Mouse (Mus musculus) left cerebral cortex, adult 2 months (tissue): ENCODE measurements at regions not wholly inside any gene's neighbourhood (a gene's known extent, or its start where the extent isn't known, plus 50 kb on each side); places are given as distances from the start of the nearest gene placed in this dataset.
A peak's percentile ranks its signal among the peaks of the same experiment; 100 is the strongest.

Experiments
- DNase-seq, 2 experiments: peaks; one replicate each; pipeline ENCODE4 v3.0.0; 2021 to 2022; ENCODE audit warnings: low spot score in 2 of 2, mixed read lengths in 1 of 2; ENCODE audit errors: extremely low spot score in 1 of 2
- H3K27ac ChIP-seq: fragments of 200-600 bp; 2 replicates; pipeline ENCODE4 v1.8.1; 2022
- H3K4me3 ChIP-seq: fragments of 200-600 bp; 2 replicates; pipeline ENCODE4 v1.8.1; 2022
- CTCF ChIP-seq: fragments of 200-600 bp; IDR thresholded peaks from 2 replicates; pipeline ENCODE4 v1.8.1; 2022; ENCODE audit warnings: antibody characterized with exemption, mild to moderate bottlenecking, moderate library complexity
- intact Hi-C: fragments of 180-260 bp; cut with DNase I; formaldehyde crosslinking; loops from one replicate; pipeline ENCODE4 v1.15.1; 2025

GRCm38 (mm10) chr12:112328809-112329575, 160.3 kb upstream of the A530016L24Rik start:
- TF ChIP-seq CTCF = no peak
- intact Hi-C loops = no loop called here
- Histone ChIP-seq H3K27ac (peak overlapping the region; percentile 92), H3K4me3 (no peak overlapping the region)
- DNase-seq = no peak

DNA sequence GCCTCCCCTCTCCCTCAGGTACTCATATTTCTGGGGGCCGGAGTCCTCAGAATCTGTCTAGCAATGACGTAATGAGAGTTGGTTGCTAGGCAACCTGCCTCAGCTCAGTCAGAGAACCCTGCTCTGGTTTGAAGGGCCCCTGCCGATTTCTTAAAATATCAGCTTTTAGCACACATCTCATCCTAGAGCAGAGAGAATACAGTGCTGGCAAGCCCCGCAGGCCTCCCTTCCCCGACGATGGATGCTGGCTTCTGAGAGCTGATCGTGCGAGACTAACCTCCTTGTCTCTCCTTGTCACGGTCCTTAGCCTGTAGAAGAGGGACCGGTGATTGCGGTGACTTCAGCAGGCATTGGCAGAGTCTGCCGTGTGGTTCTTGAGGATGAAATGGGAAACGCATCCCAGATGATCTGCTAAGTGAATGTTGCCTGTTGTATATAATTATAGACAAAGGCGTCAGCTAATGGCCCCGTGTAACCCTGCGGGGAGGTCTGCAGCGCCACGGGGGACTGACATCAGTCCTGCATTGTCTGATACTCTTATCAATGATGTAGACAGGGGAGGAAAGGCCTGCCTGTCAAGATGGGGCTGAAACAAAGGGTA, 159.4 kb upstream of the A530016L24Rik start:
- intact Hi-C loops = no loop called here
- DNase-seq = peak; percentile 60 to 75
- no peak overlapping the region for H3K4me3 ChIP-seq
- H3K27ac ChIP-seq = peak overlapping the region; percentile 92
- no peak; the same call in 1 of the 2 replicates for TF ChIP-seq CTCF

DNA sequence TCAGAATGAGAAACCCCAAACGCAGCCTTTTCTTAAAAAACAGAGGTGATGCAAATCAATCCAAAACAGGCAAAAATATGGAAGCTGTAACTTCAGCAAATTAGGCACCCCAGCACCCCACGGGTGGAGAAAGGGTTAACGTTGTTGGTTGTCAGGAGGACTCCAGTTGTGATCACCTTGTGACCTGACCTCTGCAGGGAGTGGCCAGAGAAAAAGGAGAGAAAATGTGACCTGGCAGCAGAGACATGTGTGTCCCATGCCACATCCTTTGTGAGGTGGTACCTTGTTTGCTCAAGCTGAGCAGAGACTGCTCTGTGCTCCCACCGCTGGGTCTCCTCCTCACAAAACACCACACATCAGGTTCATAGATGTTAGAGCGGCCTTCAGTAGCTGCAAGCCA, 158.7 kb upstream of the A530016L24Rik start:
- Histone ChIP-seq H3K27ac (peak overlapping the region; percentile 30; the same call in 1 of the 2 replicates), H3K4me3 (no peak overlapping the region)
- DNase-seq = no peak
- no peak for TF ChIP-seq CTCF
- intact Hi-C loops = no loop called here

GRCm38 (mm10) chr12:112331061-112331460, 158.2 kb upstream of the A530016L24Rik start:
- Histone ChIP-seq H3K4me3 (no peak overlapping the region), H3K27ac (no peak overlapping the region)
- intact Hi-C loops = no loop called here
- DNase-seq = no peak
- TF ChIP-seq CTCF = no peak

- H3K4me3 ChIP-seq = no peak overlapping the region
- H3K27ac ChIP-seq = no peak overlapping the region
- no peak for TF ChIP-seq CTCF
- intact Hi-C loops = no loop called here
- DNase-seq = no peak
These were observed 155.8 kb upstream of the A530016L24Rik start for GRCm38 (mm10) chr12:112333125-112334079.

- intact Hi-C loops = no loop called here
- Histone ChIP-seq H3K27ac (no peak overlapping the region), H3K4me3 (no peak overlapping the region)
- DNase-seq = no peak
- TF ChIP-seq CTCF = no peak
These were observed 155.0 kb upstream of the A530016L24Rik start for GRCm38 (mm10) chr12:112334106-112334855.

DNA sequence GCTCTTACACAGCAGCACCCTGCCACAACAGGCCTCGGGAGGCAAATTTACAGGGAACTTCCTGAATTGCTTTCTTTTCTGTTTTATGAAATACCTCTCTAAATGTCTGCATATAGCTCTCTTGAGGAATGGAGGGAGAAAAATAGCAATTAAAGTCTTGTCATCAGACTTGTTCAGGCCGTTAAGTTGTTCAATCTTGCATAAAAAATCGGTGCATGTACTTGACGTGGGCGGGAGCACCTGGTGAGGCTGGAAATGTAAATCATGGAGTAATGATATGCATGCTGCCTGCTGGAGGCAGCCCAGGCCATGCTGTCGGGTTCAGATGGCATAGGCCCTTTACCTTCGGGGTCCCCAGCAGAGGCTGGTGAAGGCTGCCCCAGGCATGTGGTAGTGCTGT, 153.6 kb upstream of the A530016L24Rik start:
- TF ChIP-seq CTCF = no peak
- Histone ChIP-seq H3K27ac (no peak overlapping the region), H3K4me3 (no peak overlapping the region)
- no peak for DNase-seq
- intact Hi-C loops = no loop called here

- intact Hi-C loops = no loop called here
- DNase-seq = no peak
- H3K4me3 ChIP-seq = no peak overlapping the region
- no peak overlapping the region for H3K27ac ChIP-seq
- no peak for TF ChIP-seq CTCF
These were observed 152.5 kb upstream of the A530016L24Rik start for GRCm38 (mm10) chr12:112336691-112337295.

DNA sequence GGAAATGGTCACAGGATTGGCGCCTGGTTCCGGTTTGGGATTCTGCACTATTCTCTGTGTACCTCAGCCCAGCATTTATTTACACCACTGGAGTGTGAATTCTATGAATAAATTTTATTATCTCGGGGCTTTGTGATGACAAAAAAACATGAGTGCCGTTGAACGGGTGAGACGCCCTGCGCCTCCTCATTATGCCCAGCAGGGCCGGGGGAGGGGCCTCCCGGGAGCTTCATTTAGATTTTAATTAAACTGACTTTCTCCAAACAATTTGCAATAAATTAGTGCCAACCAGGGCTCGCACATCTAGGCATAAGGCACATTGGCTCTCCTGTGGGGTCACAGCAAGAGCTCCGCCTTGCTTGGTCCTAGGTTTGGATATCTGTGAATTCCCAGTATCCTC, 151.8 kb upstream of the A530016L24Rik start:
- DNase-seq = no peak
- Histone ChIP-seq H3K27ac (no peak overlapping the region), H3K4me3 (no peak overlapping the region)
- intact Hi-C loops = no loop called here
- TF ChIP-seq CTCF = peak; percentile 6

DNA sequence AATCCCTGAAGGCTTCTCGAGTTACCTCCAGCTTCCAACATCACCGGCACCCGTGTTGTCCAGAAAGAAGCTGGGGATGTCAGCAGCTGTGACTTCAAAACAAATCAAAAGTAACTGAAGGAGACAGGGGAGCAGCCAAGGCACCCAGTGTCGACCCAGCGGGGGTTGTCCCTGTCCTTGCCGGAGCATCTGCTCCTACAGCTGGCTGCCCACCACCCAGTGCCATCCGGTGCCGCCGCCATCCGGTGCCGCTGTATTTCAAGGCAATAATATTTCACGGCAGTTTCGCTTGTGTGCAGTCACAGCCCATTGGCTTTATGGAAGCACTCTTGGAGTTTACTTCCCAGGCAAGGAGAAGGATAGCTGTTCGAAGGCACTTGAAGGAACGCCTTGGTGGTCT, 150.3 kb upstream of the A530016L24Rik start:
- no peak overlapping the region for H3K4me3 ChIP-seq
- no peak for TF ChIP-seq CTCF
- no peak overlapping the region for H3K27ac ChIP-seq
- intact Hi-C loops = no loop called here
- no peak for DNase-seq
